Mouse (Mus musculus) hindbrain, embryonic 11.5 days (tissue): ENCODE results near the gene Zpr1. TPM values are rescaled to one million over a fixed set of nuclear protein-coding genes. Genes with fewer than 3 reads are reported as not detected.
"Not testable (repeated sequence)": the region's sequence is repeated elsewhere in the genome, so short reads cannot be mapped to it uniquely, and the experiment has no call there.

Experiments used
- ATAC-seq: fragments of 200-750 bp; cut with Nextera tagmentation; 2 replicates; pipeline ENCODE4 v1.8.0; 2017; ENCODE audit warnings: mild to moderate bottlenecking, moderate TSS enrichment, moderate library complexity; ENCODE audit not compliant: low FRiP score
- DNase-seq: peaks from one replicate; pipeline ENCODE4 v3.0.0-alpha.2; 2015; ENCODE audit warnings: low spot score
- H3K27ac ChIP-seq: fragments of 300-500 bp; sonication (generic); 2 replicates; pipeline ENCODE4 v1.5.1; 2014; ENCODE audit warnings: mild to moderate bottlenecking, low read depth, low read length
- H3K27me3 ChIP-seq: fragments of 300-500 bp; sonication (generic); 2 replicates; pipeline ENCODE4 v1.6.1; 2014; ENCODE audit warnings: mild to moderate bottlenecking, low read length, moderate library complexity, mixed read lengths; ENCODE audit not compliant: control insufficient read depth, insufficient read depth
- H3K36me3 ChIP-seq: fragments of 300-500 bp; sonication (generic); 2 replicates; pipeline ENCODE4 v1.6.1; 2014; ENCODE audit warnings: mild to moderate bottlenecking, low read length, moderate library complexity, mixed read lengths; ENCODE audit not compliant: control insufficient read depth, insufficient read depth
- H3K4me1 ChIP-seq: fragments of 300-500 bp; sonication (generic); replicated peaks from 2 replicates; pipeline ENCODE4 v1.6.1; 2014; ENCODE audit warnings: low read length, mixed read lengths; ENCODE audit not compliant: control insufficient read depth, insufficient read depth
- H3K4me2 ChIP-seq: fragments of 300-500 bp; sonication (generic); replicated peaks from 2 replicates; pipeline ENCODE4 v1.6.1; 2014; ENCODE audit warnings: mild to moderate bottlenecking, low read depth, low read length
- H3K4me3 ChIP-seq: fragments of 300-500 bp; sonication (generic); 2 replicates; pipeline ENCODE4 v1.5.1; 2014; ENCODE audit warnings: low read depth, low read length
- H3K9ac ChIP-seq: fragments of 300-500 bp; sonication (generic); 2 replicates; pipeline ENCODE4 v1.6.1; 2014; ENCODE audit warnings: low read depth, low read length
- H3K9me3 ChIP-seq: fragments of 300-500 bp; sonication (generic); 2 replicates; pipeline ENCODE4 v1.6.1; 2016; ENCODE audit warnings: low read length; ENCODE audit not compliant: control insufficient read depth
- WGBS: fragments of 180-500 bp; shearing (Covaris S2); extraction: QIAGEN DNeasy Blood & Tissue Kit; methylation state at CpG from one replicate; pipeline ENCODE4 v1.1.7; 2014; 5-methylcytosine and 5-hydroxymethylcytosine counted together
- polyA plus RNA-seq: library from polyadenylated mRNA; unstranded; fragments of >200 nt; fragmentation: Nextera tagmentation; extraction: Ambion mirVana; gene quantifications from 2 replicates; pipeline ENCODE4 v1.2.1, GENCODE M21; 2014

The Zpr1 gene
- polyA plus RNA-seq, 1 experiment from 2014 or later: 65.7 TPM

DNA sequence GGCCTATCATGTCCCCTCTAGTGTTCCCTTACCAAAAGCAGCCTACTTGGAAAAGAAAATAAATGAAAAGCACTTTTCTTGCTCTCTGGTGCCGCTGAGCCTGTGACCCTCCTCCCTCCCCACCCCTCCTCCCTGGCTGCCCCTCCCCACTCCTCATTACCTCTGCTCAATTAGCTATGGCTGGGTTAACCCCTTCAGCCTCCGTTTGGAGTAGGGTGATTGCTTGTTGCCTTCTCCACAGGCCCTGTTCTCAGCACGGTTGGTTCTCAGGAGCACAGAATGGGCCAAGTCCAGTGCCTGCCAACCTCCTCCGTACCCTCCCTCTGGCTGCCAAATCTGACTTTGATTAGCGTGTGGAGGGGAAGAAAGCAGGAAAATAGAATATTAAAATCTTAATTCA, 43.5 kb downstream of the Zpr1 start:
- Histone ChIP-seq H3K36me3 (no peaks in the 10 kb centered on the region), H3K9ac (0 out of 2 replicates have a peak overlapping the region, but pooled peaks have one; percentile 4), H3K4me3 (no peak overlapping the region), H3K4me1 (peaks cover 13% of the 10 kb centered on the region), H3K27me3 (no peaks in the 10 kb centered on the region), H3K27ac (0 out of 2 replicates have a peak overlapping the region, but pooled peaks have one; percentile 33), H3K9me3 (no peaks in the 10 kb centered on the region; the same call in 1 of the 2 replicates), H3K4me2 (no peak overlapping the region)
- WGBS: 18% methylated on average over 5 of the region's 5 CpGs
- DNase-seq (no peak), ATAC-seq (peak; percentile 63)

DNA sequence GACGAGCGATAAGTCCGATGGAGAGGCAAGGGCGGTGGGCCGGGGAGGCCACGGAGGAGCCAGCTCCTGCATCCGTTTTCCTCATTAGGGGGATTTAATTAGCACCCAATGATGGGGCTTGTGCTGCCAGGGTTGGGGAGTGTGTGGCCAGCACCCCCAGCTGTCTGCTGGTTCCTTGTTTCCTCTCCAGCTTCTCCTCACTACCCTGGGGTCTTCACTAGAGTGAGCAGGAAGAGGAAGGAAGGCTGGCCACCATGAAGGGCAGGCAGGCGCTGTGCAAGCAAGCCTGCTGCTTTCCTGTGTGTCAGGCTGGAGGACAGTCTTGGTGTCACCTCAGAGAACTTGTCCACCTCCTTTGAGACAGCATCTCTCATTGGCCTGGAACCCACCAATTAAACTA, 44.0 kb downstream of the Zpr1 start:
- 59% methylated on average over 8 of the region's 8 CpGs for WGBS
- DNase-seq (no peak), ATAC-seq (no peak)
- H3K27me3 ChIP-seq: no peaks in the 10 kb centered on the region
- no peaks in the 10 kb centered on the region; the same call in 1 of the 2 replicates for H3K9me3 ChIP-seq
- H3K36me3 ChIP-seq: no peaks in the 10 kb centered on the region
- H3K4me2 ChIP-seq: no peak overlapping the region
- no peak overlapping the region for H3K4me3 ChIP-seq
- no peak overlapping the region for H3K27ac ChIP-seq
- H3K9ac ChIP-seq: no peak overlapping the region
- H3K4me1 ChIP-seq: peaks cover 13% of the 10 kb centered on the region

DNA sequence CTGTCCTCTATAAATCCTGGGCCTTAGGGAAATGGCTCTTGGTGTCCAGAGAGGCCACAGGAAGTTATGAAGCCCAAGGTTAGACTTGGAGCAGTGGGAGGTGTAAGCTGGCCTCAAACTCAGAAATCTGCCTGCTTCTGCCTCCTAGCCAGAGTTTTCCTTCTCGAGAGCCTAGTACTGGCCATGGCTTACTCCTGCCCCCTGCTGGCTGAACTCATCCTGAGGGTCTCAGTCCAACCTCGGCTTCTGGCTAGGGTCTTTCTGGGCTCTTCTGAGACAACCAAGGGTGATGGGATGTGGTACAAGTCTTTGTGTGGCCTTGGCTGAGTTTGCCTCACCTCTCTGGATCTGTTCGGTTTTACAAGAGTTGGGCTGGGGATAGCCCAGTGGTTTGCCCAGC, 45.1 kb downstream of the Zpr1 start:
- no peaks in the 10 kb centered on the region for H3K27me3 ChIP-seq
- H3K4me3 ChIP-seq: no peak overlapping the region
- no peaks in the 10 kb centered on the region; the same call in 1 of the 2 replicates for H3K9me3 ChIP-seq
- DNase-seq (no peak), ATAC-seq (no peak)
- no peaks in the 10 kb centered on the region for H3K36me3 ChIP-seq
- H3K4me2 ChIP-seq: no peak overlapping the region
- 91% methylated on average over 3 of the region's 3 CpGs for WGBS
- peaks cover 13% of the 10 kb centered on the region for H3K4me1 ChIP-seq
- no peak overlapping the region for H3K27ac ChIP-seq
- no peak overlapping the region for H3K9ac ChIP-seq

DNA sequence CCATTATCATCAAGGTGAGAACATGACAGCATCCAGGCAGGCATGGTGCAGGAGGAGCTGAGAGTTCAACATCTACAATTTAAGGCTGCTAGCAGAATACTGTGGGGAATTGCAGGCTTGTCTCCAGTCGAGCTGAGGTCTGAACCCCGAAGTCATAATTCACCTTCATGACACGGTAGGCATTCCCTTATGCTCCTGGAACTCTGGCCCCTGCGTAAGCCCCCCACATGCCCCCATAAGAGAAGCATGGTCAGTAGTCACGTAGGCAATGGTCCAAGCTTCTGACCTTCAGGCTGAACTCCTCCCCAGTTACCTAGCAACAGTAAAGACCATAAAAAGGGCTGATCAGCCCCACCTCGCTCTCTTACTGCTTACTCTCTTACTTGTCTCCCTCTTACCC, 47.0 kb downstream of the Zpr1 start, which contains the start of gene 4931429L15Rik:
TSS of gene 4931429L15Rik (minus strand) at position 101 of the 400 bp plus-strand sequence.
- not testable (repeated sequence) for H3K27me3 ChIP-seq, H3K36me3 ChIP-seq, ATAC-seq, H3K4me2 ChIP-seq, DNase-seq, H3K4me3 ChIP-seq, H3K9me3 ChIP-seq, H3K27ac ChIP-seq, H3K9ac ChIP-seq
- H3K4me1 ChIP-seq: peaks cover 13% of the 10 kb centered on the region
- WGBS: 86% methylated on average over 6 of the region's 6 CpGs

DNA sequence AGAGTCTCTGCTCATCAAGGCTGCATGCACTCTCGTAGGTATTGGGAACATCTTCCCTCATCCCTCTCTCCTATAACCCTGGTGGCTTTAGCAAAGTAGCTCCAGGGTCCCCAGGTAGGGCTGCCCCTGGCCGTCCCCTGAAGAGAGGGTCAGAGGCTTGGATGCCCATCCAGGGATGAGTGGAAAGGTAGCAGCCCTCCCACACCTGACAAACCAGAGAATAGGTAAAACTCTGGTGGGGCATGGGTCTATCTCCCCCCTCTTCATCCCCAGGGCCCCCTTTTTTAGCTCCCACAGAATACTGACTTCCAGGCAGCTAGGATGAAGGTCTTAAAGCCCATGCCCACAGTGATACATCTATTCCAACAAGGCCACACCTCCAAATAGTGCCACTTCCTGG, 47.6 kb downstream of the Zpr1 start:
- Histone ChIP-seq H3K36me3 (no peaks in the 10 kb centered on the region), H3K4me3 (no peak overlapping the region), H3K27me3 (no peaks in the 10 kb centered on the region), H3K4me2 (no peak overlapping the region), H3K9ac (no peak overlapping the region), H3K27ac (no peak overlapping the region), H3K4me1 (peaks cover 13% of the 10 kb centered on the region), H3K9me3 (no peaks in the 10 kb centered on the region; the same call in 1 of the 2 replicates)
- DNase-seq: no peak
- WGBS: 85% methylated on average over 2 of the region's 2 CpGs
- no peak for ATAC-seq

DNA sequence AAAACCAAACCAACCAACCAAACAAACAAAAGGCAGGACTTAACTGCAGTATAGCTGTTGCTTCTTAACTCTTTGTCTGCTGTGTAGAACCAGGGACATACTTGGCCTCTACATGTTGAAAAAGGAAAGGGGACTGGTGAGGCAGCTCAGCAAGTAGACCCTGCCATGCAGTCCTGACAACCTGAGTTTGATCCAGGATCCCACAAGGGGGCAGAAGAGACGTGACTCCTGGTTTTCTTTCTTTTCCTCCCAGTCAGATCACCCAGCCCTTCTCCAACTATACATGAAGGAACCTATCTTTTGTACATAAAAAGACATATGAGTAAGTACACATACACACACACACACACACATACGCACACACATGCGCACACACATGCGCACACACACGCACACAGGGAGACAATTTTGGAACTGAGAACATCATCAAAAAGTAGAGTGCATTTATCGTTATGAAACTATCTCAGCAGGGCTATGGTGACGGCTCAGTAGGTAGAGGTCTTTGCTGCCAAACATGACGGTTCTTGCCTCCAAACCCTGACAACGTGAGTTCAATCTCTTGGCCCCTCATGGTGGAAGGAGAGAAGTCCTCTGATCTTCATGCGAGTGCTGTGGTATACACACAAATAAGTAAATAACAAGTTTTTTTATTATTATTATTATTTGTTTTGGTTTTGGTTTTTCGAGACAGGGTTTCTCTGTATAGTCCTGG, 54.0 kb downstream of the Zpr1 start:
- no peak overlapping the region for H3K27ac ChIP-seq
- no peaks in the 10 kb centered on the region for H3K27me3 ChIP-seq
- H3K9ac ChIP-seq: no peak overlapping the region
- no peaks in the 10 kb centered on the region for H3K9me3 ChIP-seq
- DNase-seq: no peak
- H3K4me3 ChIP-seq: no peak overlapping the region
- H3K36me3 ChIP-seq: no peaks in the 10 kb centered on the region
- WGBS: 93% methylated on average over 11 of the region's 11 CpGs
- peaks cover 5% of the 10 kb centered on the region; the same call in 1 of the 2 replicates for H3K4me1 ChIP-seq
- no peak overlapping the region for H3K4me2 ChIP-seq
- ATAC-seq: no peak

DNA sequence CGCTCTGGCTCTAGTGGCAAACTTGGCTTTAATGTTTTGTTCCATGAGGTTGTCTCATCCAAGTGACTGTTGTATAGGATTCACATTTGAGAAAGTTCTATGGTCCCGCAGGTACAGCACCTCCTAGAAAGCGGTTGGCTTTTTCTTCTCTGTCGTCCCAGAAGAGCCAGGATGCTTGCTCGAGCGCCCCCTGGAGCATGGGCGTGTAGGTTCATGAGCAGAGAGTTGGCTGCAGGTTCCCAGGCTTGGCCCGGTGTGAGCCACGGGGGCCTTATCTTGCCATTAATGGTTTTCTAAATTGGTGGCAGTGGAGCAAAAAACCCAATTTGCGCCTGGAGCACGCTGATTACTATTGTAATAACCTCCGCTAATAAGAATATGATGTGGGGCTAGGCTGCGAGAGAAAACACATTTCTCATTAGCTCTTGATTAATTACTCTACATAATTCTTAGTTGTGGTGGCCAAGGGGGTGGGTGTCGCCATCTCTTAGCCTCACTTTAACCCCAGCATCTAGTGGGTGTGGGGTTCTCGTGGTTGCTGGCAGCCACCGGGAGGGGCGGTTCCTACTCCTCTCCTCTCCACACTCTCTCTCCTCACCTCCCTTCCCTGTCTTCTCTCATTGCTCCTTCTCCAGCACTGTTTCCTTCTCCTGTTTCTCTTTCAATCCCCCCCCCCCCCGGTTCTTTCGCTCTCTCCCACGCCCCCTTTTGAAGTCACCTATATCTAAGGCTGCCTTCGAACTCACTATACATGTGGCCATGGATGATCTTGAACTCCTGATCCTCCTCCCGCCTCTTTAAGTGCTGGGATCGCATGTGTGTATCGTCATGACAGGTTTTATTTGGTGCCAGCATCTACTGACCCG, 55.1 kb downstream of the Zpr1 start:
- H3K9ac ChIP-seq: peak overlapping the region; percentile 68; the same call in 1 of the 2 replicates
- DNase-seq (no peak), ATAC-seq (peak; percentile 54; the same call in 1 of the 2 replicates)

DNA sequence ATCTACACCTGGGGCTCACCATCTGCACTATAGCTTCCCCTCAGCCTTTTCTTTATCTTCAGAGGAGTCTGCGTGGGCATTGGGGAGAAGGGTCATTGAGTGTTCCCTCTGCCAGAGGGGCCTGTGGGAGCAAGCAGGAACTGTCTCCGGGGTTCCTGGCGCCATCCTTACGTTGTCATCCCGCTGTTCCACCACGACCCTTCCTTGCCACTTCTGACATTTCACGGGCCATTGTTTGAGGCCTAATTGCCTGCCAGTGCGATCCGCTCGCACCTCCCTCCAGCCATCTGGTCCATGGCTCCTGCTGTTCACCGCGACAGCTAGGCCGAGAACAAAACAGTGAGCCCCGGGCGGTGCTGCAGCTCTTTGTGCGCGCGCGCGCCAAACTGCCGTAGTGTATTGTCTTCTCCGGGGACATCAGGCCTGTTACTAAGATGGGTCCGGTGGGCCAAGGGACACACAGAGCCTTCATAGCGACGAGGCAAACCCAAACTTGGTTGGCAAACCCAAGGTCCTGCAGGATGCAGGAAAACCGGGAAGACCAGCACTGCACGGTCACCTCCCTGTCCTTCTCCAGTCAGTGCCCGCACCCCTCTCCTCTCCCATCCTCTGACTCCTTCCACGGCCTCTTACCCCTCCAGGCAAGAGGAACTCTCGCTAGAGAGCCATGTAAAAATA, 55.8 kb downstream of the Zpr1 start:
- peak overlapping the region; percentile 24 for H3K4me3 ChIP-seq
- H3K27ac ChIP-seq: peak overlapping the region; percentile 97
- peaks cover 5% of the 10 kb centered on the region; the same call in 1 of the 2 replicates for H3K4me1 ChIP-seq
- peak overlapping the region; percentile 68 for H3K9ac ChIP-seq
- peak overlapping the region; percentile 48 for H3K4me2 ChIP-seq
- peak; percentile 87 for DNase-seq
- H3K27me3 ChIP-seq: no peaks in the 10 kb centered on the region
- H3K36me3 ChIP-seq: no peaks in the 10 kb centered on the region
- under 1% methylated on average over 30 of the region's 30 CpGs for WGBS
- H3K9me3 ChIP-seq: no peaks in the 10 kb centered on the region
- ATAC-seq: peak; percentile 87

More for the DNA sequence above, 55.1 kb downstream of the Zpr1 start:
- Histone ChIP-seq H3K4me3 (no peak overlapping the region), H3K9me3 (no peaks in the 10 kb centered on the region), H3K27me3 (no peaks in the 10 kb centered on the region), H3K4me1 (peaks cover 5% of the 10 kb centered on the region; the same call in 1 of the 2 replicates), H3K4me2 (peak overlapping the region; percentile 48; the same call in 1 of the 2 replicates), H3K27ac (peak overlapping the region; percentile 97), H3K36me3 (no peaks in the 10 kb centered on the region)
- 61% methylated on average over 24 of the region's 25 CpGs for WGBS
